Mouse (Mus musculus) midbrain, embryonic 16.5 days (tissue): ENCODE measurements around the gene Mapk8ip3. TPM values are rescaled to one million over a fixed set of nuclear protein-coding genes. Genes with fewer than 3 reads are reported as not detected.

Experiments
- ATAC-seq: fragments of 200-750 bp; cut with Nextera tagmentation; 2 replicates; pipeline ENCODE4 v1.8.0; 2017; ENCODE audit warnings: moderate TSS enrichment
- H3K27ac ChIP-seq: fragments of 300-500 bp; sonication (generic); 2 replicates; pipeline ENCODE4 v1.5.1; 2014; ENCODE audit warnings: mild to moderate bottlenecking, low read length, mixed read lengths
- H3K27me3 ChIP-seq: fragments of 300-500 bp; sonication (generic); 2 replicates; pipeline ENCODE4 v1.6.1; 2014; ENCODE audit warnings: low read depth, low read length, mixed read lengths; ENCODE audit not compliant: control insufficient read depth, insufficient read depth
- H3K36me3 ChIP-seq: fragments of 300-500 bp; sonication (generic); 2 replicates; pipeline ENCODE4 v1.6.1; 2014; ENCODE audit warnings: mild to moderate bottlenecking, low read length, moderate library complexity, mixed read lengths; ENCODE audit not compliant: control insufficient read depth, insufficient read depth
- H3K4me1 ChIP-seq: fragments of 300-500 bp; sonication (generic); 2 replicates; pipeline ENCODE4 v1.6.1; 2014; ENCODE audit warnings: mild to moderate bottlenecking, low read length, mixed read lengths; ENCODE audit not compliant: control insufficient read depth, insufficient read depth
- H3K4me2 ChIP-seq: fragments of 300-500 bp; sonication (generic); 2 replicates; pipeline ENCODE4 v1.6.1; 2014; ENCODE audit warnings: mild to moderate bottlenecking, low read length, mixed read lengths
- H3K4me3 ChIP-seq: fragments of 300-500 bp; sonication (generic); 2 replicates; pipeline ENCODE4 v1.5.1; 2014; ENCODE audit warnings: low read depth, mild to moderate bottlenecking, low read length, moderate library complexity, mixed read lengths
- H3K9ac ChIP-seq: fragments of 300-500 bp; sonication (generic); 2 replicates; pipeline ENCODE4 v1.6.1; 2014; ENCODE audit warnings: low read depth, low read length, mixed read lengths
- H3K9me3 ChIP-seq: fragments of 300-500 bp; sonication (generic); replicated peaks from 2 replicates; pipeline ENCODE4 v1.6.1; 2014; ENCODE audit warnings: mild to moderate bottlenecking, low read length, mixed read lengths; ENCODE audit not compliant: control insufficient read depth, poor library complexity, severe bottlenecking
- WGBS: fragments of 180-500 bp; shearing (Covaris S2); extraction: QIAGEN DNeasy Blood & Tissue Kit; methylation state at CpG from one replicate; pipeline ENCODE4 v1.1.7; 2014; 5-methylcytosine and 5-hydroxymethylcytosine counted together
- polyA plus RNA-seq: library from polyadenylated mRNA; unstranded; fragments of >200 nt; fragmentation: Nextera tagmentation; extraction: Ambion mirVana; gene quantifications from 2 replicates; pipeline ENCODE4 v1.2.1, GENCODE M21; 2015

Mapk8ip3 gene
- polyA plus RNA-seq, 1 experiment from 2014 or later: 104 TPM

GRCm38 (mm10) chr17:24896241-24896992 is 40.4 kb downstream of the Mapk8ip3 start, which contains the start of gene Nme3:
TSS of gene Nme3 (plus strand) at chr17:24896500.
- no peaks in the 10 kb centered on the region for H3K9me3 ChIP-seq
- WGBS: under 1% methylated on average over 48 of the region's 50 CpGs
- peak within 1 kb of the TSS; percentile 73 for H3K9ac ChIP-seq
- ATAC-seq: peak; percentile 61
- peak within 1 kb of the TSS; percentile 86 for H3K4me3 ChIP-seq
- H3K4me2 ChIP-seq: peak within 1 kb of the TSS; percentile 97
- H3K4me1 ChIP-seq: peaks cover 32% of the 10 kb centered on the region
- no peaks in the 10 kb centered on the region for H3K27me3 ChIP-seq
- H3K36me3 ChIP-seq: peaks cover 39% of the 10 kb centered on the region
- peak within 1 kb of the TSS; percentile 84 for H3K27ac ChIP-seq

DNA sequence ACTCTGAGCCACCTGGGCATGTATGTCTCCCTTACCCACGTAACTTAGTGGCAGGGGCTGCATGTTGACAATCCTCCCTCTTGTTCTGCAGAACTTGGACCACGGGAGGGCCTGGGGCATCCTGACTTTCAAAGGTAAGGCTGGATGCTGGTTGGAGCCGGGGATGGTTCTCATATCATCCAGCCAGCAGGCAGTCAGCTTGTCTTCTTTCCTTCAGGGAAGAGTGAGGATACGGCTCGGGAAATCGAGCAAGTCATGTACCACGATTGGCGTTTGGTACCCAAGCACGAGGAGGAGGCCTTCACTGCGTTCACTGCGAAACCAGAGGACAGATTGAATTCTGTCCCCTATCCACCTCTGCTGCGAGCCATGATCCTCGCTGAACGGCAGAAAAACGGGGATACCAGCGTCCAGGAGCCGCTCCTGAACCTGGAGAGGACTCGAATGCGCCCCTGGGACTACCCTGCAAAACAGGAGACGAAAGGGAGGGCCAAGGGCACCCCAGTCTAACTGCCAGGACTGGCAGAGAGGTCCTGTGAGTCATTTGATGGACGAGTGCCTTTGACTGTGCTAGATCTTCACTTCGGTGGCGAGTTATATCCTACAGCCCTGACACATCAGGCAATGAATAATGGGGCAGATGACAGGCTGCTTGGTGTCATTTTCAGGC is 41.1 kb downstream of the Mapk8ip3 start:
- Histone ChIP-seq H3K4me1 (peaks cover 32% of the 10 kb centered on the region), H3K36me3 (peaks cover 38% of the 10 kb centered on the region), H3K27me3 (no peaks in the 10 kb centered on the region), H3K9me3 (no peaks in the 10 kb centered on the region), H3K4me3 (peak overlapping the region; percentile 86), H3K27ac (peak overlapping the region; percentile 84), H3K4me2 (peak overlapping the region; percentile 97), H3K9ac (peak overlapping the region; percentile 73)
- 9% methylated on average over 23 of the region's 23 CpGs for WGBS
- 0 out of 2 replicates have a peak, but pooled peaks have one; percentile 1 for ATAC-seq

DNA sequence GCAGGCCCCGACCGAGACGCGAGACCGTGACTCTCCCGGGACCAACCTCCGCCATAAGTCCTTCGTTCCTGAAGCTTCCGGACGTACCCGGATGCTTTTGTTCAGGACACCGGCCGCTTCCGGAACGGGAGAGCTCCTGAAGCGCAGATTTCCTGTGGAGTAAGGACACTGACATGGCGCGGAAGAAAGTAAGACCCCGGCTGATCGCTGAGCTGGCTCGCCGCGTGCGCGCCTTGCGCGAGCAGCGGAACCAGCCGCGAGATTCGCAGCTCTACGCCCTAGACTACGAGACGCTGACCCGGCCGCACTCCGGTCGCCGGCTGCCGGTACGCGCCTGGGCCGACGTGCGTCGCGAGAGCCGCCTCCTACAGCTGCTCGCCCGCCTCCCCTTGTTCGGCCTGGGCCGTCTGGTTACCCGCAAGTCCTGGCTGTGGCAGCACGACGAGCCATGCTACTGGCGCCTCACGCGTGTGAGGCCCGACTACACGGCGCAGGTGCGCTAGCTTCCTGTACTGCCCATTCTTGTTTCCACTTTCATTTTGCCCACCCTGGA is 41.7 kb downstream of the Mapk8ip3 start, which contains the start of the genes Eme2 and Mrps34:
TSS of gene Eme2 (minus strand) at position 93 of the 553 bp plus-strand sequence.
TSS of gene Mrps34 (plus strand) at position 122 of the 553 bp plus-strand sequence.
- Histone ChIP-seq H3K27ac (peak within 1 kb of the TSS; percentile 84), H3K9me3 (no peaks in the 10 kb centered on the region), H3K27me3 (no peaks in the 10 kb centered on the region), H3K4me2 (peak within 1 kb of the TSS; percentile 97), H3K9ac (peak within 1 kb of the TSS; percentile 73), H3K36me3 (peaks cover 41% of the 10 kb centered on the region), H3K4me1 (peaks cover 32% of the 10 kb centered on the region), H3K4me3 (peak within 1 kb of the TSS; percentile 86)
- under 1% methylated on average over 62 of the region's 62 CpGs for WGBS
- peak; percentile 40 for ATAC-seq

DNA sequence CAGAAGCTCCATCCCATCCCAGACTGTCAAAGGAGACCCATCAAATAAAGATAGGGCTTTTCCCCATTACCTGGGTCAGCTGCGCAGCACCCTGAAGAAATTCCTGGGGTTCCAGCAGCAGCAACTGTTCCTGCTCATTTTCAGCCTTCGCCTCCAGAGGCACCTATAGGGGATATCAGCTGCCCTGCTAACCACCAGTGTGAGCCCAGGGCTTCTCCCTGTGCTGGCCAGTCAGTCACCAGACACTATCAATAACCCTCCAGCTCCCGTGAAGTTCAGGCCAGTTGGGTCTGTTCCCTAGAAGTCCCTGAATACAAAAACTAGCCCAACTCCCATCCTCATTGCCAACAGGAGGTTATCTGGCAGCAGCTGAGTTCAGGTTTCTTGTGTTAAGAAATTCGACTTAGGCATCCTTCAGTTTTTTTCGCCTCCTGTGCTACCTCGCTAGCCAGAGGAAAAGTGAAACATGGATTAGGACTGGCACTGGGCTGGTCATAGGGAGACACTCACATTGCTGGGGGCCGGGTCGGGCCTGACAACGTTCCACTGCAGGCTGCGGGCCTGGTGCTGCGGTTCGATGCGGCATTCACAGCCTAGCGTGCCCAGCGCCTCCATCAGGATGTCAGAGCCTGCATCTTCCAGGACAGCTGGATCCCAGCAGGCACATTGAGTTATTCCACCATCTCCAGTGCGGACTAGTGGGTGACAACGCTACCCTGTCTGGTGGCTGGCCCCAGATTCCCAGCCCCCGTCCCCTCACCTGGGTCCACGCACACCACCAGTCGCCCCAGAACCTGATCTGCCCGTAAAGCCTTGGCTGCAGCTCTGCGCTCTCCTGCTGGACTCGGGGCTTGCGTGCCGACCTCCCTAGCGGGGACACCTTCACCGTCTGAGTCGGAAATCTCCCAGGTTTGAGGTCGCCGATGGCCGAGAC is 42.4 kb downstream of the Mapk8ip3 start:
- peaks cover 33% of the 10 kb centered on the region for H3K4me1 ChIP-seq
- peak overlapping the region; percentile 86 for H3K4me3 ChIP-seq
- ATAC-seq: peak; percentile 25
- H3K9me3 ChIP-seq: no peaks in the 10 kb centered on the region
- peaks cover 36% of the 10 kb centered on the region for H3K36me3 ChIP-seq
- no peaks in the 10 kb centered on the region for H3K27me3 ChIP-seq
- H3K4me2 ChIP-seq: peak overlapping the region; percentile 97
- peak overlapping the region; percentile 65 for H3K27ac ChIP-seq
- H3K9ac ChIP-seq: peak overlapping the region; percentile 73
- WGBS: 11% methylated on average over 31 of the region's 31 CpGs

DNA sequence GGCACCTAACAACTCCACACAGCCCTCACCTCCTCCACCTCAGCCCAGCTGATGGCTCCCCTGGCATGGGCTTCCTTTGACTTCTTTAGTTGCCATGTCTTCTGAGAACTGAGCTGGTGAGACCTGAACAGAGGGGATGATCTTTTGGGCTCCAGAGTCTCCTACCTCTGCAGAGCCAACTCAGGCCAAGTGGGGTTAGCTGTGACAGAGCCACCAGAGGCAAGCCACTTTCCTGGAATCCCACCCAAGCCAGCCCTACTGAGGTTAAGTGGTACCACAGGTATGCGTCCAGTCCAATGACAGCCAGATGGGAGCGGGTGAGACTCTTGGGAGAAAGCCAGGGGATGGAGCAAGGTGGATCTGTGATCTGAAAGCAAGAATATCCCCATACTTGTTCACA is 43.5 kb downstream of the Mapk8ip3 start:
- no peak overlapping the region for H3K4me2 ChIP-seq
- no peak overlapping the region for H3K4me3 ChIP-seq
- H3K27me3 ChIP-seq: no peaks in the 10 kb centered on the region
- H3K9me3 ChIP-seq: no peaks in the 10 kb centered on the region
- peaks cover 28% of the 10 kb centered on the region for H3K36me3 ChIP-seq
- no peak overlapping the region; the same call in 1 of the 2 replicates for H3K9ac ChIP-seq
- peaks cover 43% of the 10 kb centered on the region for H3K4me1 ChIP-seq
- no peak for ATAC-seq
- 92% methylated on average over 2 of the region's 2 CpGs for WGBS
- no peak overlapping the region for H3K27ac ChIP-seq

GRCm38 (mm10) chr17:24892785-24893184 is 44.0 kb downstream of the Mapk8ip3 start:
- Histone ChIP-seq H3K9ac (no peak overlapping the region), H3K27ac (no peak overlapping the region), H3K4me2 (no peak overlapping the region), H3K4me1 (peaks cover 47% of the 10 kb centered on the region), H3K27me3 (no peaks in the 10 kb centered on the region), H3K9me3 (no peaks in the 10 kb centered on the region), H3K36me3 (peaks cover 26% of the 10 kb centered on the region), H3K4me3 (no peak overlapping the region)
- WGBS: 85% methylated on average over 12 of the region's 12 CpGs
- ATAC-seq: no peak

DNA sequence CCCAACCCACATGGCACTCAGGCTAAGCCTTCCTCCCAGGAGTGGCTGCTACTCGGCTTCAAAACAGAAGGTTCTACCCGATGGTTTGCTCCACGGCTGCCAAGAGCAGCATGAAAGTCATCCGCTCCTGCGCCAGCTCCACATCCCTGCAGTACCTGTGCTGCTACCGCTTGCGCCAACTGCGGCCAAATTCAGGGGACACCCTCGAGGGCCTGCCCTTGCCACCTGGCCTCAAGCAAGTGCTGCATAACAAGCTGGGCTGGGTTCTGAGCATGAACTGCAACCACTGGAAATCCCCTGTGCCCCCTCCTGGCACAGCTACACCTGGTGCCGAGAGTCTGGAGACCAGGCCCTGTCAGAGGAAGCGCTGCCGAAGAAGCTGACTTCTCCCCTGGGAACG is 45.5 kb downstream of the Mapk8ip3 start:
- no peak overlapping the region for H3K4me2 ChIP-seq
- peaks cover 26% of the 10 kb centered on the region for H3K36me3 ChIP-seq
- no peak overlapping the region for H3K4me3 ChIP-seq
- no peaks in the 10 kb centered on the region for H3K9me3 ChIP-seq
- H3K27me3 ChIP-seq: no peaks in the 10 kb centered on the region
- ATAC-seq: no peak
- no peak overlapping the region for H3K9ac ChIP-seq
- no peak overlapping the region for H3K27ac ChIP-seq
- peaks cover 45% of the 10 kb centered on the region for H3K4me1 ChIP-seq
- WGBS: 88% methylated on average over 12 of the region's 13 CpGs
